Mouse (Mus musculus) cerebellum, postnatal 10 days (tissue): ENCODE results near the gene Gnaz.

Experiments used
- DNase-seq, 2 experiments: peaks; one replicate each; pipeline ENCODE4 v3.0.0; 2021; ENCODE audit warnings: mixed read lengths in 2 of 2

The Gnaz gene

DNA sequence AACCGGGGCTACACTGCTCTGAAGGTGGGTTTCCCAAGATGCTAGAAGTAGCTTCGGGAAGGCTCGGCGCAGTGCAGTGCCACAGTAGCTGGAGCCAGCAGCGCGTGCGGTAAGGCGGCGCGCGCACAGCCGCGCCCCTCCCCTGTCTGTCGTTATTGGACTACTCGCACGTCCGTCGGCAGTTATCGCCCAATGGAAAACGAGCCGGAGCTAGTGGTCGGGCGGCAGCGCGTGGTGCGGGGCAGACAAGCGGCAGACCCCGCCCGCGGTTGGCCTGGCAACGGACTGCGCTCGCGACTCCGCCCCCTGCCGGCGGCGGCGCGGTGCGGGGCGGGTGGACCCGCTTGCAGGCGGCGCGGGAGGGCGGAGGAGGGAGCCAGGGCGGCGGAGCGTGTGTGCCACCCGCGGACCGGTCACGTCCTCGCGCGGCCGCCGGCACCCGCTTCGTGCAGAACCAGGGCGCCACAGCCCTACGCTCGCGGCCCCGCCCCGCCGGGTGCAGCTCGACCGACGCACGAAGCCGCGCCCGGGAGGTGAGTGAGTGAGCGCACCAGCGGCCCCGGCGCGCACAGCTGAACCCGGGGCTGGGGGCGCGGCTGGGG is at the start of gene Gnaz:
Gene Gnaz, plus strand, starts transcription at position 328 of the 602 bp plus-strand sequence.
- peak; percentile 99 for DNase-seq

DNA sequence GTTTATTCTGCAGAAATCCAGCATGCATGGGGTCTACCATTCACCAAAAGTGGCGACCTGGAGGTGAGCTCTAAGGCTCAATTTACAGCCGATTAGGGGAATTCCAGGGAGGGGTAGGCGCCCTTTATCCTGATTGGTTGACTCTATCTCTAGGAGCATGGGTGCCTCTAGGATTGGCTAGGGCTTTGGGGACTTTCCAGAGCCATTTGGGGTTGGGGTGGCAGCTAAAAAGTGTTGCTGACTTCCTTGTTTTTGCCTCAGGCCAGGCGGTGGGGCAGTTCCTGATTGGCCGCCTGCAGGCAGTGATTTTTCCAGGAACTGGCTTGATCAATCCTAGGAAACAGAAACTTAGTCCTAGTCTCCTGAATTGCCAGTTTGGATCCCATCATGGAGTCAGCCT is 47.7 kb upstream of the Gnaz start:
- no peak for DNase-seq

DNA sequence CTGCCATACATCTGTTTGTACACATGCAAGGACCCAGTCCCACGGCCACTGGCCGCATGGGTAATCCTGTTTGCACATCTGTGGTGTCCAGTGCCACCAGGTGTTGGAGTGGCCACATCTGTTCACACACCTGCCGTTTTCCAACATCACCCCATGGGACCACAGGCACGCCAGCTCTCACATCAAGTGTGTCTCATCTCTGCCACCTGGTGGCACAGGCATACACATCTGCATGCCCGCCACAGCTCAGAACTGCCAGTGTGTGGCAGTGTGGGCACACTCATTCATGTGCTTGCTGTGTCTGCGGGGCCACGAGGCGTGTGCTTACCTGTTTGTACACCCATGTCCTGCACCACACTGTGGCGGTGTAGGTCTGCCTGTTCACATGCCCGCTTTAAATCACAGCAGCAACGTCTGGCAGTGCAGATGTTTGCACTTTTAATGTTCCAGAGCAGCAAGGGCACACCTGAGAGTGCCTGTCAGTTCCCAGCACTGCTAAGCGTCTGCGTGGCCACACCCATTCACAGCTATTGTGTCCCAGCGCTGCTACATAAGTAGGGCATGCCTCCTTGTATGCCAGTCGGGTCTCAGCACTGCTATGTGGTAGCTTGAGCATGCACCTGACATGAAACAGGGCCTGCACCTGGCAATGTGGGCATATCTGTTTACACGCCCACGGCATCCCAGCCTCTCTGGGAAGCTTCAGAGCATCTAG is 46.0 kb upstream of the Gnaz start:
- DNase-seq = peak; percentile 67 to 71

DNA sequence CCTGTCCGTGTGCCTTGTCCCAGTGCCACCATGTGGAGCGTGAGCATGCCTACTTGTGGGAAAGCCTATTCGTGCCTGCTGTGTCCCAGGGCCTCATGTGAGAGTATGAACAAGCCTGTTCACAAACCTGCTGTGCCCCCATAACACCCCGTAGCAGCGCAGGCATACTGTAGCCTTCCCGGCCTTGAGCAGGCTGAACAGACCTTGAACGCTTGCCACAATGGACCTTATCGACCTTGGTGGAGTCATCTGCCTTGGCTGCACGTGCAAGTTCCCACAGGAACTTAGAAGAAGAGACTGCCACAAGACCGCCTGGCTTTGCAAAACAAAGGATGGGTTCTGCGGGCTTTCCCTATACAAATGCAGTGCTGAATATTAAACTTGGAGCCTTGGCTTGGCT is 45.4 kb upstream of the Gnaz start:
- no peak for DNase-seq

DNA sequence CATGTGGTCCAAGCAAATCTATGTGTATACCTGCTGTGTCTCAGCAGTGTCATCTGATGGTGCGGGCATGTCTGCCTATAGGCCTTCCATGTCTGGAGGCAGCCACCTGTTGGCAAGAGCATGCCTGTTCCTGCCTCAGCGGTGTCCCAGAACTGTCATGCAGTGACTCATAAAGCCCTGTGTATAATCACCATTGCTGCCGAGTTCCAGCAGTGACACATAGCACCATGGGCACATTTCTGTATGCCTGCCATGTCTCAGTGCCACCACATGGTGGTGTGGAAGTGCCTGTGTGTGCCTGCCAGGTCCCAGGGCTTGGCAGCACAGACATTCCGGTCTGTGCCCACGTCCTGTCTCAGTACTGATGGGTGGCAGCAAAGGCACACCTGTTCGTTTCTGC is 44.2 kb upstream of the Gnaz start:
- DNase-seq = peak; percentile 84 to 85

DNA sequence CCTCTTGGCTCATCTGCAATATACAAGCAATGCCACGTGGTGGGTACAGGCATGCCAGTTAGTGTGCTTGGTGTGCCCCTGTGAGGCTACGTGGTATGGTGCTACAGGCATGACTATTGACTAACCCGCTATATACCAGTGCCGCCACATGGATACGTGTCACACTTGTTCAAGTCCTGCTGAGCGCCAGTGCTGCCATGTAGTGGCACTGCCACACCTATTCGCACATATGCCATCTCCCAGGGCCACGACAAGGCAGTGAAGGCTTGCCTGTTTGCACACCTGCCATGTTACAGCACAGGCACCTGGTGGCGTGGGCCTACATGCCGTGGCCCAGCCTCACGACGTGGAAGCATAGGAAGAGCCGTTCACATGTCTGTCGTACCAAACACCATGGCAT is 42.7 kb upstream of the Gnaz start:
- DNase-seq = no peak

DNA sequence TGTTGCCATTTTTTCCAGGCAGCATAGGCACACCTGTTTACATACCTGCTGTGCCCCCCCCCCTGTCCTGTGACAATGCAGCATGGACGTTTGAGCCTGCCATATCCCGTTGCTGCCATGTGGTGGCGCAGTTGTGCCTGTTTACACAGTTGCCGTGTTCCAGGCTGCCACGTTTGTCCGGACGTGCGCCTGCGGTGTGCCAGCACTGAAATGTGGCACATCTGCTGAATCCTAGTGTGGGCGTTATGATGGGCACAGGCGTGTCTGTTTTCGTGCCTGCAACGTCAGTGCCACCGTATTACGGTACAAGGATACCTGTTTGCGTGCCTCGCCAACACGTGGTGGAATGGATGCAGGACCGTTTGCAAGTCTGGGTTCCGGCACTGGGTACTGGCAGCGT is 41.7 kb upstream of the Gnaz start:
- peak; percentile 82 to 89 for DNase-seq

DNA sequence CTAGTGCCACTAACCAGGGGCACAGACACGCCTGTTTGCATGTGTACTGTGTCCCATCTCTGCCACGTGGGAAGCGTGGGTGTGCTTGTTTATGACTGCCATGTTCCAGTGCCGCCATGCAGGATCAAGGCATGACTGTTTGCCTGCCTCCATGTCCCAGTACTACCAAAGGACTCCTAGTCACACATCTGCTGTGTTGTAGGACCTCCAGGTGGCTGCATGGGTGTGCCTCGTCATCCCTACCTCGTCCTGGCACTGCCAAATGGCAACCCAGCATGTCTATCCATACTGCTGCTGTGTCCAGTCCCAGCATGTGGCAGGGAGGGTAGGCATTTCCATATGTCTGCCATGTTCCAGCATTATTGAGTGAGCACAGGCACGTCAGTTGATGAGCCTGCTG is 38.7 kb upstream of the Gnaz start:
- no peak for DNase-seq

DNA sequence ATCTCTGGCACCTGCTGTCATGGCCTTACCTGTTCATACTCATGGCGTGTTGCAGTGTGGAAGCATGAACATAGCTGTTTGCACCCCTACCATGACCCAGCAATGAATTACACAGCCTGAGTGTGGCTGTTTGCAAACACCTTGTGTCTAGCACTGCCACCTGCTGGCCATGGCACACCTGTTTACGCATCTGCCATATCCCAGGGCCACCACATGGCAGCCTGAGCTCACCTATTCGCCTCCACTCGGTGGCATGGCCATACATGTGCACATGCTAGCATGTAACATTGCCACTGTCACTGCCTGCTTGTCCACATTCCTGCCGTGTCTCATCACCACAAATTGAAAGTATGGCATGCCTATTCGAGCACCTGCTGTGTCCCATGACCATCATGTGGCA is 37.4 kb upstream of the Gnaz start:
- DNase-seq = peak in 1 of 2 experiments; percentile 43

DNA sequence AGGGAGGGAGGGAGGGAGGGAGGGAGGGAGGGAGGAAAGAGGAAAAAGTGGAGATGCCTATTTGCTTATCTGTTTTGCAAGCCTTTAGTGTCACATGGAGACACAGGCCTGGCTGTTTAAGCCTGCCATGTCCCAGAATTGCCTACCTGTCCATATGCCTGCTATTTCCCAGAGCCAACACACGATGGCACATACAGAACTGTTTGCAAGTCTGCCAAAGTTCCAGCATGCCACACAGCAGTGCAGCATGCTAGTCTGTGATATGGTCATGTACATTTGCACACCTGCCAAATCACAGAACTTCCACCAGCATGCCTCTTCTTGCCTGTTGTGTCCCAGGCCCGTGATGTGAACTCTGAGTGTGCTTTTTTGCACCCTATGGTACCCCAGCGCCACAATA is 36.4 kb upstream of the Gnaz start:
- DNase-seq = peak; percentile 78 to 80

DNA sequence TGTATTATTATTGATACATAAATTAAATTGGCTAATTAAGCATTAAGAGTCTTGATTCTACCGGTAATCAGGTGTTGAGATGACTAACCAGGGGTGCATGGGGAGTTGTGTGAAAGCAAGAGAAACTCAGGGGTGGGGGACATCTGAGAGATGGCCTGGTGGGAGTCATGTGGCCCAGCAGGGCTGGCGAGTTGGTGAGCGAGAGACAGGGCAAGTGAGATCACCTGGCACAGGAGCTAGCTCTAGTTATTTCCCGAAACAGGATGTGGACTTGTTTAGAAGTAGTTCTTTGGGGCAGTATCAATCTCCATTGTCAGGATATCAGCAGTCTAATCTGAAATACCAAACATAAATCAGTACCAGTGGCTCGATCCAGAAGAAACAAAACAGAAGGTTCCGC is 35.3 kb upstream of the Gnaz start:
- DNase-seq = no peak

DNA sequence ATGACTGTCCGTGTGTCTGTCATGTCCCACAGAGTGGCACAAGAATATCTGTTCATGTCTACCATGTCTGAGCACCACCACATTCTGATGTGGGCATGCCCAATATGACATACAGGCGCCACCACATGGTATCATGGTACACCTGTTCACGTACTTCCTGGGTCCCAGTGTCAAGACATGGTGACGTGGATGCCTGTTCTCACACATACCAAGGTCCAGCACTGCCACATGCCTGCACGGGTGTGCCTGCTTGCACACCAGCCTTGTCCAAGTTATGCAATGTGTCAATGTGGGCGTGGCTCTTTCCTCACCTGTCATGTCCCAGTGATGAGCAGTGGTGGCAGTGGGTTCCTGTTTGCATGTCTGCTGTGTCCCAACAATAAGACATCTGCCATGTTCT is 34.5 kb upstream of the Gnaz start:
- DNase-seq = no peak

DNA sequence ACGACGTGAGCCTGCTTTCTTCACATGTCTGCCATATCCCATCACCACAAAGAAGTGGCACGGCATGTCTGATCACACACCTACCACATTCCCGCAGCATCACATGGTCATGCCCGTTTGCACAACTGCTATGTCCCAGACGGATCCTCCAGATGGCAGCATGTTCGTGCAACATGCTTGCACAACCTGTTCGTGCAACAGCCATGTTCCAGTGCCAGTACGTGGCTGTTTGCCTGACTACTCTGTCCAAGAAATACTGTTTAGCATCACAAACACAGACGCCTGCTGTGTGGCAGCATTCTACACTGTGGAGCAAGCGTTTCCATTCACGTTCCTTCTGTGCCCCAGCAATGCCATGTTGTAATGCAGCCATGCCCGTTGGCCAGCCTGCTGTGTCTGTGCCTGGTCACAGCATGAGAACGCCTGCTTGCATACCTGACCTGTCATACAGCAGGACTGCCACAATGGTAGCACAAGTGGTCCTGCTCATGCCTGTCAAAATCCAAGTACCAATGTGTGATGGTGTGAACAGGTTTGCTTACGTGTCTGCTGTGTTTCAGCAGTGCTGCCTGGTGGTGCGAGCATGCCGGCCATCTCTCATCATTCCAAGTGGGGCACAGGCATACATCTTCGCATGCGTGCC is 33.3 kb upstream of the Gnaz start:
- peak; percentile 59 to 61 for DNase-seq

DNA sequence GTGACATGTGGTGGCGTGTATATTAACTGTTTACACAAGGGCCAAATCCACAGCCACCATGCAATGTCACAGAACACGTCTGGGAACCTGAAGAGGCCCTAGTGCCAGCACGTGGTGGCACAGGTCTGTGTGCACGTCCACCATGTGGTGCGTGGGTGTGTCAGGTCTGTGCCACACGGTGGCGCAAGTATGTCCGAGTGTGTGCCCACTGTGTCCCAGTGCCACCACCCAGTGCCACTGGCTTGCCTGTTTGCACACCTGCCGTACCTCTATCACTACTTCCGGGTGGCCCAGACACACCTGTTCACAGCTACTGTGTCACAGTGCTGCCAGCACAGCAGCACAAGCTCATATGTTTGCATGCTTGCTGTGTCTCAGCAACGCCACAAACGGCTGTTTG is 32.5 kb upstream of the Gnaz start:
- peak in 1 of 2 experiments; percentile 31 for DNase-seq

DNA sequence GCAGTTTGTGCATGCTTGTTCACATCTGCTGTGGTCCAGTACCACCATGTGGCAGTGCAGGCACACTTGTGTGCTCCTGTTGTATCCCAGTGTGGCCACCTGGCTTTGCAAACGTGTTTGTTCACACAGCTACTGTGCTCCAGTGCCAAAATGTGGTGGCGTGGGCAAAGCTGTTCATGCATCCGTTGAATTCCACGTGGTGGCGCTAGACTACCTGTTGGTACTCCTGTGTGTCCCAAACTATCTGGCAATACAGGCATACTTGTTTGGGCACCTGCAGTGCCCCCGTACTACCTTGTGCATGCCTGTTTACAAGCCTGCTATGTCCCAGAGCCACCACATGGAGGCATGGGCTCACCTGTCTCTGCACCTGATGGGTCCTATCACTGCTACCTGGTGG is 32.0 kb upstream of the Gnaz start:
- peak; percentile 59 to 72 for DNase-seq

DNA sequence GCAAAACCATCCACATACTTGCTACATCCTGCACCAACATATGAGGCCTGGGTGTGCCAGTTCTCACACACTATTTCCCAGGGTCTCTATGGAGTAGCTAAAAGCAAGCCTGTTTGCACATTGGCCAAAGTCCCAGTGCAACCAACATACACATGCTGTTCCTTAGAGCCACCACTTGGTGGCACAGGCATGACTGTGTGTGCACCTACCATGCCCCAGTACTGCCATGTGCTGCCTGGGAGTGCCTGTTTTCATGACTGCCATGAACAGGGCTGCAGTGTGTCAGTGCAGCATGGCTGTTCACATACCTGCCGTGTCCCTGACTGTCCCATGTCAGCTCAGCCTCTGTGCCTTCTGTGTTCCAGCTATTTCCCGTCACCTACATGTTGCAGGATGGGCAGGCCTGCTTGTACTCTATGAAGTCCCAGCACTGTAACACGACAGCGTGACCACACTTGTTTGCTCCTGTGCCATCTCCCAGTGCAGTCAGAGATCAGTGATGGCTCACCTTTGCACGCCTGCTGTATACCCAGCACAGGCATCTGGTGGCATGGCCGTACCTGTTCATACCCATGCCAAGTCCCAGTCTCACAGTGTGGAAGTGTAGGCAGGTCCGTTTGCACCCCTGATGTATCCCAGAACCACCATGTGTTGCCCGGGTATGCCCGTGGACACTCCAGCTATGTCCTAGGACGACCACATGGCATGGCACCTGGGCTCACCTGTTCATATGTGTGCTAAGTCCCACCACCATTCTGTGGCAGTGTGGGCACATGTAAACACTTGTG is 29.8 kb upstream of the Gnaz start:
- peak; percentile 60 to 64 for DNase-seq

DNA sequence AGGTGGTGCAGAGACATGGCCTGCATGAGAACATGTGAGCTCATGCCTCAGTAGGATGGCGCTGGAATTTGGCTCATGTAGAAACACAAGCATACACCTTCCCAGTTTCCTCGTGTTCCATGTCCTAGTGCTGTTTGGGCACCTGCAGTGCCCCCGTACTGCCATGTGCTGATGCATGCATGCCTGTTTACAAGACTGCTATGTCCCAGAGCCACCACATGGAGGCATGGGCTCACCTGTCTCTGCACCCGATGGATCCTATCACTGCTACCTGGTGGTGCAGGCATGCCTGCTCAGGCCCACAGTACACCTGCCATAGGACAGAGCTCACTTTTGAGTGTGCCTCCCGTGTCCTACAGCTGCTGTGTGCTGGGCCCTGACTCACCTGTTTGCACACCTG is 28.6 kb upstream of the Gnaz start:
- no peak for DNase-seq

DNA sequence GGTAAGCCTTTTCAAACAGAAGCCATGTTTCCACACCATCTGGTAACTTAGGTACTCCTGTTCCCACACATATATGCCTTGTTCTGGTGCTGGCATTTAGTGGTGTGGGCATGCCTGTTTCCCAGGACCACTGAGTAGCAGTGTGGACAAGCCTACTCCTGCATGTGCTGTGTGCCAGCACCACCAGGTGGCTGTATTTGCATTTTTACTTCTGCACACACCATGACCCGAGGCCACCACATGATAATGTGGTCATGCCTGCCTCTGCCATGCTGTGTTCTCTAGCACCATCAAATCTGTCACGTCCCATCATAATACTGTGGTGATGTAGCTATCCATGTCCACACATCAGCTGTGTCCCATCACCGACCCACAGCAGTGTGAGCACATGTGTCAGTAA is 27.7 kb upstream of the Gnaz start:
- DNase-seq = peak in 1 of 2 experiments; percentile 44

DNA sequence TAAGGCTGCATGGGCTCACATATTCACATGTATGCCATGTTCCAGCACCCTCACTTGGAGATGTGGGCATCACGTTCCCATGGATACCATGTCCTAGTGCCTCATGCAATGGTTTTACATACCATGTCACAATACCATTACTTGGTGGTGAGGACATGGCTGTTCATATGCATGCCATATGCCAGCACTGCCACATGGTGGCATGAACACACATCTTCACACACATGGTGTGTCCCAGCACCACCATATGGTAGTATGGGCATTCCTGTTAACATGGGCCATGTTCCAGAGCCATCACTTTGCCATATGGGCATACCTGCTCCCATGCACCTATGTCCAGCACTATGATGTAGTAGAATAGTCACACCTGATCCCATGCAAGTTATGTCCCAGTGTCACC is 26.2 kb upstream of the Gnaz start:
- DNase-seq = no peak

DNA sequence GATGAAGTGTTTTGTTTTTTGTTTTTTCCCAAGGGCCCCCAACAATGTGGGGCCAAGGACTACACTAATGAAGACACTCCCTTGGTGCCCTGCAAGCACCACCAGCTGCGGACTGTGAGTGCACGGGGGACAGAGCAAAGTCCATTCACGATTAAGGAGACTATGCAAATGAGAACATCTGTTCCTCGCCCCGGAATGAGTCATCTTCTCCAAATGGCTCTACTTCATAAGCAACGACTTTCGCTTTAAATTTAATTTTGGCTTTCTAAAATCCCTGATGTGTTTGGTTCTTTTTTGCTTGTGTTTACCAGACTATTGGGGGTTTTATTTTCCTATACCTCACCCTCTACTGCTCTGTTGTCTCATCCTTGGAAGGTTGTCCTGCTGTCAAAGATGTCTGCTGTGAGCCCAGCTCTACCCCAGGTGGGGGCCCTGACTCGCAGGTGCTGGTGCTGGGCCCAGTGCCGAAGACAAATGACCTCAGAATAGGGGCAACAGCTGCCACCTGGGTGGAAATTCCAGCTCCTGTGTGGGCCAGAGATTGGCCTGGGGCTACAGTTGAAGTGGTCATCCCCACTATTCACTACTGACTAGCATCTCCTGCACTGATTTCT is 14.0 kb upstream of the Gnaz start:
- no peak for DNase-seq

DNA sequence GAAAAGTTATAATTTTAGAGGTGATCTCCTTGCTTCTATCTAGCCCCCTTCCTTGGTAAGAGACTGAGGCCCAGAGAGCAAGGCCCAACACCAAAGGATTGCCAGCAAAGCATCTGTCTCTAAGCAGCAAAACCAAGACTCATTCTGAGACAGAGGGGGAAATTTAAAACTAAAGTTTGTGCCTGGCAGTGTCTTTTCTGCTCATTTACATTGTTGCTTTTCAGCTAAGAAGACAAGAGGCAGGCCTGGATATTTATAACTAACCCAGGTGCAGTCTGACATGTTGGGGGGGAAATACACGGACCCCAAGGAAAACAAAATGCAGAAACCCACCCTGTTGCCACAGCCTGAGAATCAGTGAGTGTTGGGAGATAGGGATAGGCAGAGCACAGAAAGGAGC is 2.6 kb upstream of the Gnaz start:
- DNase-seq = no peak

DNA sequence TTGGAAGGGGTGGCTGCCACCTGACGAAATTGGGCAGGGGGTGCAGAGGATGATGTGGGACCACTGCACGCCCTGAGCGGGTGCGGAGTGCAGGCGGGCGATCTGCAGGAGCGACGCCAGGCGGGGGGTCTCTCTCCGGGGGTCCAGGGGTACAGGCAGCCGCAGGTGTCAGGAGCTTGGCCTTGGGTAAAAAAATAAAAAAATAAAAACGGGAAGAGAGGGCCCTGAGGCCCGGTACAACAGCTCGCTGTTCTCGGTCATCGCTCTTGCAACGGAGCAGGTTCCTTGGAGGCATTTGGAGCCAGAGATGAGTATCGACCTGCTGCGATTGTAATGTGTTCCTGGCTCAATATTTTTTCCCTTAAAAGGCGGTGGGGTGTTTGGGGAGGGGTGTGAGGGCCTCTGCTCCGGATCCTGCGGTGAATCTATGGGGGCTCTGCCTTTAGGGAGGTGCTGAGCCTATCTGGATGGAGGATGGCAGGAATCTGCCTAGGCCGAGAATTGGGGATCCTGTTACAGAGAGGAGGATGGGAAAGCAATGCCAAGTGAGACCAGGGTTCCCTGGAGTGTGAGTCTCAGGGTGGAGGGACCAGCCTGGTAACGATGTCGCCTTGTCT is 782 bp downstream of the Gnaz start:
- peak; percentile 77 to 78 for DNase-seq

DNA sequence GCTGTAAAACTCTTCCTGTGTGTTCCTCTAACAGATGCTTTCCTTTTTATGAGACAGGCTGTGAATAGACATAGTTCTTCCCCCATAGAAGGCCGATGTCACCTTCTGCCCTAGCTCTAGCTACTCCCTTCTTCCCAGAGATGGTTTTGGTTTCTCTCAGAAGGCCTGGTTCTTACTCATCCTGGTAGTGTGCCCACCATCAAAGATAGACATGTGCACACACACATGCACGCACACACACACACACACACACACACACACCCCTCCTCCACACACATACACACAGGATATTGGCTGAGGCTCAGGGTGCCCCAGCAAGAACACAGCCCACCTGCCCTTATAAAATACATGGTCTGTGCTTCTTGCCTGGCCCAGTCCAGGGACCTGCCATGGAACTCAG is 2.3 kb downstream of the Gnaz start:
- DNase-seq = no peak
